Mouse (Mus musculus) 416B (cell line): Measurements from ENCODE around the gene Nhsl1.

Experiments
- DNase-seq: peaks from one replicate; pipeline ENCODE4 v3.0.0; 2011; ENCODE audit warnings: low read depth

Gene Nhsl1

DNA sequence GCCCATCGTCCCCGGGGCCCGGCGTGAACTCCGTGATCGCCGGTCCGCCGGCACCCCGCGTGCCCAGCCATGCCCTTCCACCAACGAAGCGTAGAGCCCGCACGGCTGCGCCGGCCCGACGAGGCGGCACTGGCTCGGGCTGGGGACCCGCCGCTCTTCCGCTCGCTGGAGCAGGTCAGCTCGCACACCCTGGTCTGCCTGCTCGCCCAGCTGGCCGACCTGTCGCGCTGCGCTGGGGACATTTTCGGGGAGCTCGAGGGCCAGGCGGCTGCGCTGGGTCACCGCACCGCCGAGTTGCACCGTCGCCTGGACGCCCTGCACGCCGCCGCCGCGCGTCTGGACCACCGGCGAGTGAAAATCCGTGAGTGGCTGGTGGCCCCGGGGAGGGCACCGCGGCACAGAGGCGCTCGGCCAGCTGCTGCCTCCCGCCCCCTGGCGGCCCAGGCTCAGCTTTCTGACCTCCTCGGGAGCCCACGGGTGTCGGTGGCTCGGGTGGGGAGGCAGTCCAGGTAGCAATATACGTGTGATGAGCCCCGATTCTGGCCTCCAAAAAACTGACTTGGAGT, at the start of gene Nhsl1:
Gene Nhsl1, plus strand, starts transcription at position 70 of the 566 bp plus-strand sequence.
- peak; percentile 31 for DNase-seq

DNA sequence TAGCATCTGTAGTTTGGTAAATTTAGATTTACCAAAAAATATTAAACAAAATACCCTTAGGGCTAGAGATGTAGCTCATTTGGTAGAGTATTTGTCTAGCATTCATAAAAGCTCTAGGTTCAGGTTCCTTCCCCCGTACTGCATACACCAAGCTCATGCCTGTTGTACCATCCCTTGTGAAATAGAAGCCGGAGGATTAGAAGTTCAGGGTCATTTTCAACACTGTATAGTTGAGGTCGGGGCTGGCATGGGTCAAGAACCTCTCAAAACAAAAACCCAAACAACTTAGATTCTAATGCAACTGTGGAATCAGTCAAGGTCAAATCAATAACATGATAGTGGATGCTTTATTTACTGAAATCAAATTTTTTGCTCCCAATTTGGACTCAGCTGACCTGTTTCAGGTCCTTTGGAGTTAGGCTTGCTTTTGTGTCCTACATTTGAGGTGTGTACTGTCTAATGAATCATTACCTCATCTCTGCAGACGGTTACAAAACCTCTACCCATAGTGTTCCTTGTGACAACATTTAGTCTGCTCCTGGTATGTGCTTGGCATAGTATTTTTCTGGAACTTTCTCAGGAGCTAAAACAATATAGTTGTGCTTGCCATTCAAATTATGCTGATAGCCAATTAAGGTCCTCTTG, 42.6 kb upstream of the Nhsl1 start:
- no peak for DNase-seq

DNA sequence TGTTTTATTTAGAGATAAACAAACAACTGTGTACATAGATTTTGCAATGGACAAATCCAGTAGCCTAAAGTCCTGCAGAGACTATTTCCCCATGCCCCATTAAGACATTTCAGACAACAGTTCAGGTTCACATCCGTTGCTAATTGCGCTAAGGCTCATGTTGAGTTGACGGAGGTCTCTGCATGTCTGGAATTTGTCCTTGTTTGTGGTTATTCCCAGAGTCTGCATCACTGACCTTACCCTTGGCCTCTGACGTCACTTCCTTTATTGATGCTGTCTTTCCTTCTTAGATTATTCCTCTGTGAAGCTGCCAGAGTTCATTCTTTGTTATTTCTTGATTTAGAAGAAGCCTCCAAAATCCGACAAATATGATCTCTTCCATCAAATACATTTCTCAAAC, 34.8 kb upstream of the Nhsl1 start:
- no peak for DNase-seq

DNA sequence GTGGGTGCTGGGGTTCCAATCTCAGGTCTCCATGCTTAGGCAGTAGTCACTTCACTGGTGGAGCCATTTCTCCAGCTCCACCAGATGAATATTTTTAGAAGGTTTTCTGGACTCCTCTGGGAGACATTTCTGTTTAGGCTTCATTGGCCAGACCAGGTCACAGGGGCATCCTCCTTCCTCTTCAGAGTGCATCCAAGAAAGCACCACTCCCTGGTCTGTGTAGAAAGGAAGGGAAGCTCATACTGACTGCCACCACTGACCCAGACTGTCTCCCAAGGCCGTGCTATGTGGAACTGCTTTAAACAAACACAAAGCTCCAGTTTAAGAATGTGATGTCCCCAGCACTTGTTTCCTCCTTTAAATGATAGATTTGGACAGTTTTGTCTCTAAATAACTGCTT, 29.3 kb upstream of the Nhsl1 start:
- DNase-seq = no peak

DNA sequence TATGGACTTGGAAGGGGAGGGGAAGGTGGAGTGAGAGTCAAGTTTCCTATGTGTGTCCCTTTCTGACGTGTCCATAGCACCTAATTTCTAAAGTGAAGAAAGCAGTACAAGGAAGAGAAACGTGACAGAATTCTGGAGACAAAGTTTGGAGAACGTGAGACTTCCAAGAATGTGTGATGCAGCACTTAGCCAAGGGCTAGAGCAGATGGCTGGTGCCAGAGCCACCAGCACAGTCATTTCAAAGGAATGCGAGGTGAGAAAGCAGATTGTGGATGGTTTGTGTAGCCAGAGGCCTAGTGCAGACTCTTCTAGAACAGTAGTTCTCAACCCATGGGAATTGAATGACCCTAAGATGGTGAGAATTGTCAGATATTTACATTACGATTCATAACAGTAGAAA, 13.7 kb upstream of the Nhsl1 start:
- DNase-seq = no peak

DNA sequence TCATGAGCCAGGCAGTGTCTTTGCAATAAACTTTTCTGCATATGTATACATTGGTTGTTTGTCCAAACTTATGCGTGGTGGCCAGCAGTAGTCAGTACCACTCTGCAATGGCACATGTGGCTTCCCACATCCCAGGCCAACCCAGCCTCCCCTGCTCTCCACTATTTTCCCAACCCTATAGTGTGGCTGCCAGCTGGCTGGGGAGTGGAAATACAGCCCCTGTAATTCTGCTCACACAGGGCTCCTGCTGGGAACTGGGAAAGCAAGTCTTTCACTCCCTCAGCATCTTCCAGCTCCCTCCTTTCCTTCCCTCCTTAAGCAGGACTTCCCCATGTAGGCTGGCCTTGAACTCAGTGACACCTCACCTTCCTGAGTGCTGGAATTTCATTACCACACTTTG, 3.7 kb upstream of the Nhsl1 start:
- no peak for DNase-seq

DNA sequence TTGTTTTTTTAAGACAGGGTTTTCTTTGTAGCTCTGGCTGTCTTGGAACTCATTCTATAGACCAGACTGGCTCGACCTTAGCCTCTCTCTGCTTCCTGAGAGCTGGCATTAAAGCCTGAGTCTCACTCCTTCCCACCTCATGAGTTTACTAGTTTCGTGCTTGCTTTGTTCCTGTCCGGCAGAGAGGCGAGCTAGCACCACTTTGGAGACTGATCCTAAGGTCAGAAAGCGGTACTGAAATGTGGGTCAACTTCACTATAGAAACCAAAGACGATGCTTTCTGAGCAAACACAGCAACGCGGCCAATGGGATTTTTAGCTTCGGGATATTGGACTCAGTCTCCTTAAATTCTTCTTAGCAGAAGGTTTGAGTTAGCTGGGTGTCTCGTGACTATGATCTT, 1.3 kb upstream of the Nhsl1 start:
- no peak for DNase-seq

DNA sequence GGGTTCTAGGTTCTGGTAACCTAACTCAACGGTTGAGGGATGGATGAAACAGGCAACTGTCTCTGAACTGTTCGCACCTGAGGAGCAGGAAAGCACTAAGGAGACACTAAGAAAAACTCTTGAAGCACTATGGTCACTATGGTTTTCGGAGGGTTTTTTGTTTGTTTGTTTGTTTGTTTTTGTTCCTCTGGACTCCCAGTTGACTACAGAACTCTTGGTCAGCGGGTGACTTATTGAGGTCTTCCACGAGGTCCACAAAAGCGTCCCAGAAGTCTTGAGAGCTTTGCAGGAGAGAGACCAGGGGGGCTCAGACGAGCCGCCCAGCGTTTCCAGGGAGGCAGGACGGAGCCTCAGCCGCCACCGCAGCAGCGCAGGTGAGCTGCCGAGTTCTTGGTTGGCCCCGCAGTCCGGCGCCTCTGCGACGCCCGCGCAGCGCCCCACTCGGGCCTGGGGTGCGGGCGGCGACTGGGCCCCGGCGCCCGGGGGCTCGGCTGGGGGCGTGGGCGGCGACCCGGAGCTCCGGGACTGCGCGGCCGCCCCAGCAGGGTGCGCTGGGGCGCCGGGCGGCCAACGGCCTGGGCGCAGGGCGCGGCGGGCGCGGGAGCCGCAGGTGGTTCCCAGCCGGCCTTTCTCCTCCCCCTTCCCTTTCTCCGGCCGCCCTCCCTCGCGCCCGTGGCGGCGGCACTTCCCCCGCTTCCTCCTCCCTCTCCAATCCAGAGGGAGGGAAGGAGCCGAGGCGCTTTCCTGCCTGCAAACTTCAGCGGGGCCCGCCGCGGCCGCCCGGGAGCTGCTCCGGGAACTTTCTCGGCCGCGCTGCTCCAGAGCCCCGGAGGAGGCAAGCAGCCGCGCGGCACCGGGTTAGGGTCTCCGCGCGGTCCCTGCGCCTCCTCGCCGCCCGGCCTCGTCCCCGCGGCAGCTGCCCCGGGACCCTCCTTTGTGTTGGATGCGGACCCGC, 547 bp upstream of the Nhsl1 start:
- DNase-seq = peak; percentile 44

DNA sequence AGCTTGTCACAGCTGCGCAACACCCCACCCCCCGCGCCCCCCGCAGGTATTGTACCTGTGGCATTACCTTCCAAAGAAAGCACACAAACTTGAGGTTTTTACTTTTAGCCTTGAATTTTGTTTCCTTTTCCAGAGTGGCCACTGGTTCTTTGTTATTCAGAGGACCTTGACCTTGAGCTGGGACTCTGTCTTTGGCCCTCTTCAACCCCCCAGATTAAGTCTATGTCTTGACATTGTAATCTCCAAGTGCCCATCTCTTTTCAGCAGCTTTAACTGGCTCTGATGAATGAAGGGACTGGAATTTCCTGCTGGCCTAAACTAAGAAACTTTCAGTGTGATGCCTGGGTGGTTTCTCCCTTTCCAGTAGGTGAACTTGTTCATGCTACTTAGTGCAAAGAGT, 906 bp downstream of the Nhsl1 start:
- DNase-seq = no peak

DNA sequence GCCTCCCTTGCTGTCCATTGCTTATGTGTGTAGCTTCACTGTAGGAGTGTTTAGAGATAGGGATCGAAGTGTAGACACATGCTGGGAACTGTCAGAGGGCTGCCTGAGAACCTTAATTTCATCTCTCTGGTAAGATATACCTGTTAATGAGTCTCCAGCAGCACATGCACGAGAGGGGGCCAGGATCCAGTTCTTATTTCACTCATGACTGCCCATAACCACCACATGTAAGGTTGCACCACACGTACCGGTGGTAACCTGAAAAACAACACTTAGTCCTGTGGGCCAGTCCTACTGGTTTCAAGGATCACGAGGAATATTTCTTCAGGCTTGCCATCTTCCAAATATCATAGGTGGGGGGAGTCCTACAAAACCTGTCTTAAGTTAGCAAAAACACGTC, 3.1 kb downstream of the Nhsl1 start:
- DNase-seq = no peak

DNA sequence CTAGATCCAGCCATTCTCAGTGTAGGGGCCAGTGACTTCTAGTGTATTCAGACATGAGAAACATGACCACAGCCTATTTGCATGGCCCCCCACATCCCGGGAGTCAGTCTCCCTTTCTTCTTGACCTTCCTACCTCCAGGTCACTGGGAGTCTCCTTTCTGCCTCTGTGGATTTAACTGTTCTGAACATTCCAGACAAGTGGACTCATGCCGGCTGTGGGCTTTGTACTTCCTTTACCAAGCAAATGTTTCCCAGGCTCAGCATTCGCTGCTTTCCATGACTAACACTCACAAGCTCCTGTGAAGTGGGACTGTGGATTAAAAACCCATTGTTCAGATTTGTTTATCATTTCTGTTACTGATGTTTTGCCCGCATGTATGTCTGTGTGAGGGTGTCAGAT, 4.9 kb downstream of the Nhsl1 start:
- no peak for DNase-seq

DNA sequence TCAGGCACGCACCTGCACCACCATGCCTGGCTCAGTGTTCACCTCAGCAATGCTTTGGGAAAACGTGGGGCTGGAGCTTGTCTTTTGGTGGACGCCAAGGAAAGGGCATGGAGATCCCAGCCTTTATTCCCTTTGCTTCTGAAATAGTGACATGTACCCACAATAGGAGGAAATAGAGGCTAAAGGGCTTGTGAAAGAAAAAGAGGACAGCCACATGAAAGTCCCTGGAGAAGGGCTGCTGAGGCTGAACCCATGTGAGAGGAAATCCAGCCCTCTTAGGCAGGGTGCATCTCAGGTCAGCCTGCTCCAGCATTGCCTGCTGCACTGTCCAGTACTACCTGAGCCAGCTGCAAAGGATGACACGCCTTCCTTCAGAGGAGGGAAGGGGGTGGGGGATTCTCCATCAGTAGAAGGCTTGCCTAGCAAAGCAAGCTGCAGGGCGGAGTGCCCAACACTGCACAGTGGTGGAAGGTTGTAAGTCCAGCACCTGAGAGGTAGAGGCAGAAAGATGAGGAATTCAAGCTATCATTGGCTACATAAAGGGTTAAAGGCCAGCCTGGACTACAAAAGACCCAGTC, 9.6 kb downstream of the Nhsl1 start:
- DNase-seq = no peak

DNA sequence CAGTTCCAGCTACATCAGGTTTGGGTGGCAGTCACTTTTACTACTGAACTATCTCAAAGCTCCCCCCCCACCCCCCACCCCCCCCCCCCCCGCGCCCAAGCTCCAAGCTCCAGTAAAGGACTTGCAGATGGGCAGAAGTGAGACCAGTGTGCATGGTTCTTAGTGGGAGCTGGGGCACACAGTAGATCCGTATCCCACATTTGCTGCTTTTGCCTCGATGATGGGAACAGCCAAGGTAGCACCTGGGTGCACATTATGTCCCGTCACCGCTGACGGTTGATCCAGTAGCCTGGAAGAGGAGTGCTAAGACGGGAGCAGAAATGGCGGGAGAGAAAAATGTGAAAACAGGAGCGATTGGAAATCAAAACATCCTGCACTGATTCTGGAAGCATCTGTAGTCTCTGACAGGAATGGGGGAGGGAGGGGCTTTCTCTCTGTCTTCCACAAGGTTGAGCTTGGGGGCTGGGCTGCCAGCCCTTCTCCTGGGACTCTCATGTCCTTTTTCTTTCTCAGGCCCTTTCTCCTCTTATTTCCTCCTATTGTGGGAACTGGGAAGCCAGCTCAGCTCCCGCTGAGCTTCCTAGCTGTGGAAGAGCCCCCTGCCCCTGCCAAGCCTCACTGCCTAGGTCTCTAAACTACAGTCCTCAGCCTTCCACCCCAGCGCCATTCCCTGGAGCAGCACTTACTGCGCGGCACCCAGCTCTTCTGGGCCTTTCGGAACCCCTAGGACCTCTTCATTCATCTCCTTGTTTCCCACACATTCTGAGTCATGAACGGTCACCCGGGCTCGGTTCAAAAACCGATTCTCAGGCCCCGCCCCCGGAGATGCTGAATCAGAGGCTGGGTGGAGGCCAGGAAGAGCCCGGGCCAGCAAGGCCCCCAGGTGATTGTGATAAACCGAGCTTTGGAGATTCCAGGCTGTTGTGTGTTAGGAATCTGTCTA, 10.6 kb downstream of the Nhsl1 start:
- peak; percentile 85 for DNase-seq

DNA sequence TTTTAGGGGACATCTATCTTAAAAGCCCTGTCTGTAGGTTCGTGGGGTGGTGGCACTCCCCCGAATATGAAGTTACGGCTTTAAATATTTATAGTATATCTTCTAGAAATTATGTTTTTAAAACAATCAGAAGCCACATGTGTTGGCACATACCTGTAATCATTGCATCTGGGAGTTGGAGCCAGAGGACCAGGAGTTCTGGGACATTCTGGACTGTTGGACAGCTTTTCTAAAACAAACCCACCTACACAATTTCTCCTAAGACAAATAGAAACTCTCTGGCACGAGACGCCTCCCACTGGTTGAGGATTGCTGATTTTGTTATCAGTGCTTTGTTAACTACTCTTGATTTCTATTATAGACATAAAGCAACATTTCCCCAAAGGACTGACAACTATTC, 11.7 kb downstream of the Nhsl1 start:
- DNase-seq = no peak

DNA sequence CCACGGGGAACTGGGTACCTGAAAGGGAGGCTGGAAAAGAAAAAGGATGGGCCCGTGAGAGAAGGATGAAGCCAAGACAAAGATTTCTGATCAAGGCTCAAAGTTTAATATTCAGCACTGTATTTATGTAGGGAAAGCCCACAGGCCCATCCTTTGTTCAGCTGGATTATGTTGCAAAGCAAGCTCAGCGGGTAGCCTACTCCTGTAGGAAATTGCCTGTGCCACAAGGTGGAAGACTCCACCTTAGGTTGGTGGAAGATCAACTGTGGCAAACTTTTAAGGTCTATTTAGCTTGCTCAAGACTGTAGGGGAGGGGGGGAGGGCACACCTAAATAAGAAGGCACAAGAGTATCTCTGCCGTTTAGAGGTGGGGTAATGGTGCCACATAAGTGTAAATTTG, 14.8 kb downstream of the Nhsl1 start:
- no peak for DNase-seq

DNA sequence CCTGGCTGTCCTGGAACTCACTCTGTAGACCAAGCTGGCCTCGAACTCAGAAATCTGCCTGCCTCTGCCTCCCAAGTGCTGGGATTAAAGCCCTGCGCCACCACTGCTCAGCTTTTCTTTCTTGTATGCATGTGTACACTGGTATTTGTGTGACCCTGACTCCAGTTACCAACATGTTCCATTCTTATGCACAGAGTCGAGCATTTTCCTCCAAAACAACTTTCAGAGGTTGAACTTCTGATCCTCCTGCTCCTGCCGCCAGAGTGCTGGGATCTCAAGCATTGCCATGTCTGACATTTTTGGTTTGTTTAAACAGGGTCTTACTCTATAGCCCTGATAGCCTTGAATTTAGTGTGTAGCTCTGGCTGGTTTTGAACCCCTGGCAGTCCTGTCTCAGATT, 15.4 kb downstream of the Nhsl1 start:
- no peak for DNase-seq

DNA sequence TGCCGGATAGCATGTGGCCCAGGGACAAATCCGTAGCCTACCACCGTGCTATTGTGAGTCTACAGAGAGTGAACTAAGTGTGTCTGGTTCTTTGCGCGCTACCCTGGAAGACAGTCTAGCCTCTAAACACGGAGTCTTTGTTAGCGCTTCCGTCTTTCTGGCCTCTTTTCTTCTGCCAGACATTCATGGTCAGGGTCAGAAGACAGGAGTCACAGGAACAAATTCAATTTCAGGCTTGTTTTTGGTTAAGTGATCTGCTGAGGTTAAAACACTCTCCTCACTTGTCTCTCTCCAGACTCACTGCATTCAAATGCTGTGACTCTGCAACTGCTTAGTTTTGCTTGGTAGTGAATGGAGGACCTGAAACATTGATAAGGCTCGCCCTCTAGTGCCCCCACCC, 15.9 kb downstream of the Nhsl1 start:
- DNase-seq = no peak

DNA sequence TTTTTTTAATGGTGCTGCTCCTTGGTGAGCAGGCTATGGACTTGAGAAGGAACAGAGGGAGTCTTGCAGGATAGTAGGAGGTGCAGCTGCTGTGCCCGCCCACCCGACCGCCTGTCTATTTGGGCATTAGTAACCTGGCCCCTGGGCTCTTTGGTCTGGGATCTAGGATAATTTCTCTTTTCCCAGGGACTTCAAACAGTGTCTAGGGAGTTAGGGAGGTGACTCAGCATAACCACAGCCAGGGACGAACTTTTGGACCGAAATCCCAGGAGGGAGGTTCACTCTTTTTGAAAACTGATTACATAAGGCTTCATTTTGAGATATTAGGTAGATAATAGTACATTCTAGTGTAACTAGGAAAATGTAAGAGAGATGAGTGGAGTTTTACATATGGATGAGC, 18.9 kb downstream of the Nhsl1 start:
- no peak for DNase-seq

DNA sequence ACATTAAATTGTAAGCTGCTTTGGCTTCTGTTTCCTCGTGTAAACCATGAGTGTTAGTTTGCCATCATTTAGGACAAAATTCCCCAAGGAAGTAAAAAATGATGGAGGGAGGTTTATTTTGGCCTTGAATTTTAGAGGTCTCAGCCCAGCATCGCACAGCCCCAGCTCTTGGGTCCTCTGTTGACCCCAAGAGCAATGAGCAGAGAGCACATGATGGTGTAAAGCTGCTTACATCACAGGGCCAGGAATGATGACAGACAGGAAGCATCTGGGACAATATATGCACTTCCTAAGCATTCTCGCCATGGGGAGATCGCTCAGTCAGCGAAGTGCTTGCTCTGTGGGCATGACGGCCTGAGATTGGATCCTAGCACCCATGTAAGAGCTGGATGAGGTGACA, 20.6 kb downstream of the Nhsl1 start:
- no peak for DNase-seq

DNA sequence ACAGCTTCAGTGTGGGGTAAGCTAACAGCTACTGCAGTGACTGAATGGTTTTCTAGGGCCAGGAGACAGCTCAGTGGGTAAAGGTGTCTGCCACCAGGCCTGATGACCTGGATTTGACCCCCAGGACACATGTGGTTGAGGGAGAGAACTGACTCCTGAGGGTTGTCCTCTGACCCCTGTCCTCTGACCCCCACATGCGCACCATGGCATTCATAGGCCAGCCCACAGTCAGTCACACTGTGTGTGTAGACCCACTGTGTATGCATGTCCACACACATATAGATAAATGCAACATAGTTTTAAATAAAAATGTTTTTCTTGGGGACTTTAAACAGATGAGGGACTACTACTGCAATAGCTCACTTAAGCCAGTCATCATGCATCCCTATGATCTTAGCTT, 22.1 kb downstream of the Nhsl1 start:
- DNase-seq = no peak

DNA sequence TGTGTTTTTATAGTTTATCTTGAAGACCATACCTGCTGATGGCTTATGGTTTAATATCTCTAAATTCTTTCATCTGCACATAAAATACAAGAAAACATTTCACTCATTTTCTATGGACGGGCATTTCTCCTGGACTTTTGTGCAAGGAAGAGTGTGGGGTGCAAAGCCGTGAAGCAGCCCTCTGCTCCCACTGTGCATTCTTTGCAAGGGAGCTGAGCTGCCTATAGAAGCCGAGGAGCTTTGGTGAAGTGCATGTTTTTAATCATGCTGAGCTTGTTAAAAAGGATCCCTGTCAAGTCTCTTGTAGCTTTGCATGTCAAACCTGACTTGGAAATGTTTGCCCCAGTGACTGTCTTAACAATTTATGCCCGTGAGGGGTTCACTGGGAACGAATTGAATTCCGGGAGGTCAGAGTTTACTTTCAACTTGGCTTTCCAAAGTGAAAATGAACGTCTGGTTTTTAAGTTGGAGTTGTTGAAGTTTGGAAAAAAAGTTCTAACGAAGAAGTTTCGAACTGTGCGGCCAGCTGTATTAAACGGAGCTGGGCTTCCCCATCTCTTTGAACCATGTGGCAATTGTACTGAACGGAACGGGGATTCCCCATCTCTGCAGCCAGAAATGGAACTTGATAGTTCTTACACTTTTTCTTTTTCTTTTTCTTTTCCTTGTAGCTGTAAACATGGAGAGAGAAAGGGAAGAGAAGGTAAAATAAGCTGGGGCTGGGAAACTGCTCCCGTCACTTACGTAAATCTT, 22.8 kb downstream of the Nhsl1 start:
- no peak for DNase-seq
